Mouse (Mus musculus) lung, embryonic 14.5 days (tissue): Measurements from ENCODE around the gene Tlx3. TPM values are rescaled to one million over a fixed set of nuclear protein-coding genes. Genes with fewer than 3 reads are reported as not detected.

Experiments used
- ATAC-seq: fragments of 200-750 bp; cut with Nextera tagmentation; 2 replicates; pipeline ENCODE4 v1.8.0; 2017; ENCODE audit warnings: mild to moderate bottlenecking, moderate TSS enrichment, moderate library complexity; ENCODE audit not compliant: insufficient read depth
- DNase-seq: peaks from one replicate; pipeline ENCODE4 v3.0.0-alpha.2; 2015
- H3K27ac ChIP-seq: fragments of 300-500 bp; sonication (generic); 2 replicates; pipeline ENCODE4 v1.5.1; 2014; ENCODE audit warnings: low read depth, mild to moderate bottlenecking, moderate library complexity
- H3K27me3 ChIP-seq: fragments of 300-500 bp; sonication (generic); 2 replicates; pipeline ENCODE4 v1.6.1; 2014; ENCODE audit warnings: low read length, control low read depth; ENCODE audit not compliant: insufficient read depth
- H3K36me3 ChIP-seq: fragments of 300-500 bp; sonication (generic); 2 replicates; pipeline ENCODE4 v1.6.1; 2014; ENCODE audit warnings: control low read depth; ENCODE audit not compliant: insufficient read depth
- H3K4me1 ChIP-seq: fragments of 300-500 bp; sonication (generic); 2 replicates; pipeline ENCODE4 v1.6.1; 2014; ENCODE audit warnings: antibody characterized with exemption, control low read depth; ENCODE audit not compliant: insufficient read depth
- H3K4me2 ChIP-seq: fragments of 300-500 bp; sonication (generic); 2 replicates; pipeline ENCODE4 v1.6.1; 2014; ENCODE audit warnings: mild to moderate bottlenecking
- H3K4me3 ChIP-seq: fragments of 300-500 bp; sonication (generic); 2 replicates; pipeline ENCODE4 v1.5.1; 2014; ENCODE audit warnings: low read depth, low read length
- H3K9ac ChIP-seq: fragments of 300-500 bp; sonication (generic); 2 replicates; pipeline ENCODE4 v1.6.1; 2014
- H3K9me3 ChIP-seq: fragments of 300-500 bp; sonication (generic); 2 replicates; pipeline ENCODE4 v1.6.1; 2016; ENCODE audit warnings: low read depth, low read length, control low read depth
- CTCF ChIP-seq: IDR thresholded peaks from 2 replicates; pipeline ENCODE4 v1.5.1; 2016; ENCODE audit warnings: antibody characterized with exemption, low read depth
- WGBS: fragments of 180-500 bp; shearing (Covaris S2); extraction: QIAGEN DNeasy Blood & Tissue Kit; methylation state at CpG from one replicate; pipeline ENCODE4 v1.1.7; 2014; 5-methylcytosine and 5-hydroxymethylcytosine counted together
- polyA plus RNA-seq: library from polyadenylated mRNA; unstranded; fragments of >200 nt; fragmentation: Nextera tagmentation; extraction: Ambion mirVana; gene quantifications from 2 replicates; pipeline ENCODE4 v1.2.1, GENCODE M21; 2014

Tlx3 gene
- polyA plus RNA-seq, 1 experiment from 2014 or later = not detected

DNA sequence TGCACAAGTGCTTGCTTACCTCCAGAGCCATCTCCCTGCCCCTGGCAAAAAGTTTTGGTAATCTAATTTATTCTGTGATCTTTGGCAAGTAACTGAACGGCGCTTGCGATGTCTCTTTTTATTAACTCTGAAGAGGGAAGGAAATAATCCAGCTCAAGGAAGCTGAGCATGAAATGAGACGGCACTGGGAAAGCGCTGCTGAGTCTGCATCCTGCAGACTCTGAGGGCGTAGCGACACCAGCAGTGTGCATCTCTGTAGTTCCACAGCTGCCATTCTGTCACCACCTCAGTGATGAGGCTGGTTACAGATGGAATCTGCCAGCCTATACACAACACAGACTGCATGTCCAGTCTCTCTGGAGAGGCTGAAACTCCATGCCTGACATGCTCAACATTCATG, 17.4 kb upstream of the Tlx3 start:
- Histone ChIP-seq H3K9me3 (no peaks in the 10 kb centered on the region), H3K4me2 (no peak overlapping the region), H3K27ac (no peak overlapping the region), H3K9ac (no peak overlapping the region), H3K27me3 (no peaks in the 10 kb centered on the region), H3K4me3 (no peak overlapping the region), H3K4me1 (no peaks in the 10 kb centered on the region), H3K36me3 (no peaks in the 10 kb centered on the region)
- no peak for DNase-seq
- ATAC-seq = no peak
- WGBS = 71% methylated on average over 7 of the region's 7 CpGs
- TF ChIP-seq CTCF = no peak

DNA sequence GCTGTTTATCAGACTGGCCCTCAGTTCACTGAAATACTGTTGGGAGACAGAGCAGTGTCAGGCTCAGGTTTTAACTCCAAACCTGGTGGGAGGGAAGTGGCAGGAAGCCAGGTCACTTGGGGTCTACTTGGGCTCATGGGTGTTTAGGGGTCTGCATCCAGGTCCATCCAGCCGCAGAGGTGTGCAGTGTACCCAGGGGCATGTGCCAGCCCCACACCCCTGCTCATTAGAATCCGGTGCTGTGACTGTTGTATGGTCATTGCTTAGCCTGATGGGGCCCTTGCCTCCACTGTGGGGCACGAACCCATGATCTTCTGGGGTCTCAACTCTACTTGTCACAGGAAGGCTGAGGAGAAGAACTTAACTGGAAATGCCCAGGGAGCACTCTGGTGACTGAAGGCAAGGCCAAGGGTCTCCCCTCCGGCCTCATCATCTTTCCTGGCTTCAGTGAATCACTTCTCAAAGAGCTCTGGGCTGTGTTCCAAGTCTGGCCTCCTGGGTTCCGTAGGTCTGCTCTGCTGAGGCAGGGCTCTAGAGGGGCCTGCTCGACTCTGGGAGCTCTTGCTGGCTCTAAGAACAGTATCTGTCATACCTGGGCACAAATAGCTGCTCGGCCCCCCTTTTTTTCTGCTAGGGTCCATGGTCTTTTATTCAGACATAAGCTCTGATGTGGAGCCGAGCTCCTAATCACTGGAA, 14.1 kb upstream of the Tlx3 start:
- Histone ChIP-seq H3K36me3 (no peaks in the 10 kb centered on the region), H3K4me1 (no peaks in the 10 kb centered on the region), H3K9me3 (no peaks in the 10 kb centered on the region), H3K4me3 (no peak overlapping the region), H3K27ac (no peak overlapping the region), H3K4me2 (no peak overlapping the region), H3K9ac (no peak overlapping the region), H3K27me3 (no peaks in the 10 kb centered on the region)
- no peak for TF ChIP-seq CTCF
- DNase-seq (peak; percentile 82), ATAC-seq (no peak; the same call in 1 of the 2 replicates)
- WGBS = 53% methylated on average over 8 of the region's 8 CpGs

DNA sequence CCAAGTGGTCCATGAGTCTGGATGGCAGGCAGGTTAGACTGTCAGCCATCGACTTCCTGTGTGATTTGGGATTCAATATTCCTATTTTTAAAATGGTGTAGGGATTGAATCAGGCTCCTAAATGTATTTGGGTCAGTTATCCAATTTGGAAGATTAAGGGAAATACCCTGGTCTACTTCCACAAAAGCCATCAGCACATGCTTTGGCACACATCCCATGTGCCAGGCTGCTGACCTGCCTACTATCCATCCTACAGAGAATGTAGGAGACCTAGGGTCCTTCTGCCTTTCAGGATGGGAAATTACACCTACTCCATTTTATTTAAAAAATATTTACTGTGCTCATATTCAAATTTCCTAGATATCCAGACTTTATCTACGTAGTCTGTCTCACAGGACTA, 4.0 kb upstream of the Tlx3 start:
- 79% methylated on average over 2 of the region's 2 CpGs for WGBS
- peaks cover 56% of the 10 kb centered on the region for H3K27me3 ChIP-seq
- no peak overlapping the region for H3K4me3 ChIP-seq
- H3K9ac ChIP-seq = no peak overlapping the region
- no peak overlapping the region for H3K4me2 ChIP-seq
- no peaks in the 10 kb centered on the region for H3K9me3 ChIP-seq
- ATAC-seq (no peak), DNase-seq (no peak)
- no peak overlapping the region for H3K27ac ChIP-seq
- no peak for TF ChIP-seq CTCF
- H3K36me3 ChIP-seq = no peaks in the 10 kb centered on the region
- H3K4me1 ChIP-seq = no peaks in the 10 kb centered on the region; the same call in 1 of the 2 replicates

DNA sequence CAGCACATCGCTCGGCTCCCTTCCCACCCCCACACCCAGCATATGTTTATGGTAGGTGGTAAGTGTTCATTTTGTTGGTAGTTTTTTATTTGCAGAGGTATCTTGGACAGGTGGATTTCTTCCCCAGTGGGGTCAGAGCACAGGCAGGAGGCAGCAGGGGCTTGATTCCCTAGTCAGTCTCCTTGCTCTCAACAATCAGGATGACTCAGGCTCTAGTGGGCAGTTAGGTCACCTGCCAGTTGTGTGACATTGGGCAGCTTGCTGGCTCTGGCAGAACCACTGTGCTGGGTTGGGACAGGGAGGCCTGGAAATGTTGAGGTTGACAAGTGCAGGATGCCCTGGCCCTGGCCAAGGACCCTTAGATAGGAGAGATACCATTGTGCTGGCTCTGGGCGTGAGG, 1.6 kb upstream of the Tlx3 start:
- Histone ChIP-seq H3K27me3 (peaks cover 80% of the 10 kb centered on the region), H3K4me1 (no peaks in the 10 kb centered on the region; the same call in 1 of the 2 replicates), H3K4me2 (no peak overlapping the region), H3K4me3 (no peak overlapping the region), H3K9me3 (no peaks in the 10 kb centered on the region), H3K36me3 (no peaks in the 10 kb centered on the region), H3K27ac (no peak overlapping the region), H3K9ac (no peak overlapping the region)
- DNase-seq (no peak), ATAC-seq (no peak)
- WGBS = 19% methylated on average over 3 of the region's 3 CpGs
- TF ChIP-seq CTCF = no peak

DNA sequence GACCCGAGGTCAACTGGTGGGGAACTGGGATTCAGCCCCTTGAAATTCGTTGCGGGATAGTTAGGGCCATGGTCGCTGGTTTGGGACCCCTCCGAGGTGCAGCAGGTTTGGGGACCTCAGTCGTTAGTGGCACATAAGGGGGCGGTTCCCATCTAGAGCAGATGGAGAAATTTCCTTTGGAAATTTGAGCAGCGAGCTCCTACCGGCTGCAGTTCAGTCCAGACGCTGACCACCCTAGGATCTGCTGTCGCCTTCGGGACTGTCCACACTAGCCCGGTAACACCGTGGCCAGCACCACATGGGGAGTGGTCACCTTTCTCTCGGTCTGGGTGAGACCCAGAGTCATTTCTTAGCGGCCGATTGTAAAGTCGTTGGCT, 928 bp upstream of the Tlx3 start:
- H3K4me3 ChIP-seq = no peak overlapping the region; the same call in 1 of the 2 replicates
- H3K27ac ChIP-seq = no peak overlapping the region
- WGBS = under 1% methylated on average over 18 of the region's 18 CpGs
- TF ChIP-seq CTCF = no peak
- ATAC-seq (no peak), DNase-seq (no peak)
- H3K36me3 ChIP-seq = no peaks in the 10 kb centered on the region
- H3K4me2 ChIP-seq = no peak overlapping the region
- no peak overlapping the region for H3K9ac ChIP-seq
- H3K27me3 ChIP-seq = peaks cover 86% of the 10 kb centered on the region
- no peaks in the 10 kb centered on the region; the same call in 1 of the 2 replicates for H3K4me1 ChIP-seq
- no peaks in the 10 kb centered on the region for H3K9me3 ChIP-seq

DNA sequence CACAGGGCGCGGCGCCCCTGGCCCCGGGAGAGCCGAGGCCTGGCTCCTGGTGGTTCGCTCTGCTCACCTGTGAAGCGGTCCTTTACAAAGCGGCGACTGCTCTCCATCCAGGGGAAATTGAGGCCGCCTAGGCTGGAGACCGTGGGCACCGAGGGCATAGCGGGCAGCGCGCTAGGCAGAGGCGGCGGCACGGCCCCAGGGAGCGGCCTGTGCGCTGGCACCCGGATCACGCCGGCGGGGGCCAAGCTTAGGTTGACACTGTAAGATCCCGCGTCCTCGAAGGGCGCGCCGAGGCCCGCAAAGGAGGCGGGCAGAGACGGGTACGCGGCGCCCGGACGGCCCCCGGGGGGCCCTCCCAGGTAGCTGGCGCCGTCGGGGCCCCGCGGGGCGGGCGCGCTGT, 417 bp downstream of the Tlx3 start:
- Histone ChIP-seq H3K9ac (no peak overlapping the region), H3K27me3 (peaks cover 99% of the 10 kb centered on the region), H3K27ac (no peak overlapping the region), H3K4me2 (peak overlapping the region; percentile 55), H3K9me3 (no peaks in the 10 kb centered on the region), H3K4me3 (peak overlapping the region; percentile 29), H3K4me1 (no peaks in the 10 kb centered on the region; the same call in 1 of the 2 replicates), H3K36me3 (no peaks in the 10 kb centered on the region)
- WGBS = 2% methylated on average over 45 of the region's 47 CpGs
- TF ChIP-seq CTCF = no peak
- no peak for DNase-seq
- ATAC-seq = peak; percentile 12; the same call in 1 of the 2 replicates

DNA sequence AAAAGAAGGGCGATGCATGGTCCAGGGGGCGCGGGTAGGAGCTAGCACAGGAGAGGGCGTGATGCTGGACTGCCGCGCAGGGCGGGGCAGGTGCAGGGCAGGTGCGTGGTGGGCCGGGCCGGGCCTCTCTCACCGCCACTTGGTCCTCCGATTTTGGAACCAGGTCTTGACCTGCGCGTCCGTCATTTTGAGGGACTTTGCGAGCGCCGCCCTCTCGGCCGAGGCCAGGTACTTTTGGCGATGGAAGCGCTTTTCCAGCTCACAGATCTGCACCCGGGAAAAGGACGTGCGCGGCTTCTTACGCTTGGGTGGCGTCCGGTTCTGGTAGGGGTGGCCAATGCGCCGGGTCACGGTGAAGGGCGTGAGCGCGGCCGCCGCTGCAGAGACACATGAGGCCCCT, 1.1 kb downstream of the Tlx3 start:
- H3K27ac ChIP-seq = no peak overlapping the region
- TF ChIP-seq CTCF = peak; percentile 27
- H3K4me1 ChIP-seq = no peaks in the 10 kb centered on the region; the same call in 1 of the 2 replicates
- H3K27me3 ChIP-seq = peaks cover 99% of the 10 kb centered on the region
- H3K36me3 ChIP-seq = no peaks in the 10 kb centered on the region
- H3K9ac ChIP-seq = no peak overlapping the region
- DNase-seq (no peak), ATAC-seq (no peak)
- no peak overlapping the region for H3K4me2 ChIP-seq
- peak overlapping the region; percentile 29; the same call in 1 of the 2 replicates for H3K4me3 ChIP-seq
- 1% methylated on average over 37 of the region's 37 CpGs for WGBS
- H3K9me3 ChIP-seq = no peaks in the 10 kb centered on the region
